Mouse (Mus musculus) liver, postnatal 0 days (tissue): ENCODE results near the gene Zfp85. TPM values are rescaled to one million over a fixed set of nuclear protein-coding genes. Genes with fewer than 3 reads are reported as not detected.
A peak's percentile ranks its signal among the peaks of the same experiment; 100 is the strongest.
"Not testable (repeated sequence)": the region's sequence is repeated elsewhere in the genome, so short reads cannot be mapped to it uniquely, and the experiment has no call there.

ENCODE experiments used
- ATAC-seq: fragments of 200-750 bp; cut with Nextera tagmentation; 2 replicates; pipeline ENCODE4 v1.8.0; 2017; ENCODE audit warnings: mild to moderate bottlenecking, moderate library complexity
- DNase-seq: peaks from one replicate; pipeline ENCODE4 v3.0.0-alpha.2; 2016
- H3K27ac ChIP-seq: fragments of 300-500 bp; sonication (generic); 2 replicates; pipeline ENCODE4 v1.5.1; 2014; ENCODE audit warnings: antibody characterized with exemption, moderate library complexity, mild to moderate bottlenecking, low read depth
- H3K27me3 ChIP-seq: fragments of 300-500 bp; sonication (generic); 2 replicates; pipeline ENCODE4 v1.6.1; 2014; ENCODE audit warnings: low read length, control low read depth, mixed read lengths; ENCODE audit not compliant: insufficient read depth
- H3K36me3 ChIP-seq: fragments of 300-500 bp; sonication (generic); replicated peaks from 2 replicates; pipeline ENCODE4 v1.6.1; 2014; ENCODE audit warnings: mild to moderate bottlenecking, control low read depth, low read length, moderate library complexity, mixed read lengths; ENCODE audit not compliant: insufficient read depth
- H3K4me1 ChIP-seq: fragments of 300-500 bp; sonication (generic); 2 replicates; pipeline ENCODE4 v1.6.1; 2014; ENCODE audit warnings: antibody characterized with exemption, mild to moderate bottlenecking, control low read depth; ENCODE audit not compliant: insufficient read depth
- H3K4me2 ChIP-seq: fragments of 300-500 bp; sonication (generic); 2 replicates; pipeline ENCODE4 v1.6.1; 2014; ENCODE audit warnings: low read depth, mild to moderate bottlenecking, low read length, moderate library complexity, mixed read lengths
- H3K4me3 ChIP-seq: fragments of 300-500 bp; sonication (generic); 2 replicates; pipeline ENCODE4 v1.5.1; 2014; ENCODE audit warnings: low read depth, low read length
- H3K9ac ChIP-seq: fragments of 300-500 bp; sonication (generic); replicated peaks from 2 replicates; pipeline ENCODE4 v1.6.1; 2014; ENCODE audit warnings: mild to moderate bottlenecking, moderate library complexity
- H3K9me3 ChIP-seq: fragments of 300-500 bp; sonication (generic); 2 replicates; pipeline ENCODE4 v1.6.1; 2016; ENCODE audit warnings: mild to moderate bottlenecking, control low read depth, low read length, mixed read lengths
- CTCF ChIP-seq: sonication (generic); IDR thresholded peaks from 2 replicates; pipeline ENCODE4 v1.5.1; 2016; ENCODE audit warnings: antibody characterized with exemption, low read depth
- EP300 ChIP-seq: IDR thresholded peaks from 2 replicates; pipeline ENCODE4 v1.6.1; 2016; ENCODE audit warnings: antibody characterized with exemption, low read depth, mild to moderate bottlenecking
- WGBS: fragments of 180-500 bp; shearing (Covaris S2); extraction: QIAGEN DNeasy Blood & Tissue Kit; methylation state at CpG from one replicate; pipeline ENCODE4 v1.1.7; 2014; ENCODE audit not compliant: insufficient replicate concordance; 5-methylcytosine and 5-hydroxymethylcytosine counted together
- polyA plus RNA-seq: library from polyadenylated mRNA; unstranded; fragments of >200 nt; fragmentation: Nextera tagmentation; extraction: Ambion mirVana; gene quantifications from 2 replicates; pipeline ENCODE4 v1.2.1, GENCODE M21; 2015

Gene Zfp85
- polyA plus RNA-seq = 0.72 and 1.1 TPM in 2 replicates

DNA sequence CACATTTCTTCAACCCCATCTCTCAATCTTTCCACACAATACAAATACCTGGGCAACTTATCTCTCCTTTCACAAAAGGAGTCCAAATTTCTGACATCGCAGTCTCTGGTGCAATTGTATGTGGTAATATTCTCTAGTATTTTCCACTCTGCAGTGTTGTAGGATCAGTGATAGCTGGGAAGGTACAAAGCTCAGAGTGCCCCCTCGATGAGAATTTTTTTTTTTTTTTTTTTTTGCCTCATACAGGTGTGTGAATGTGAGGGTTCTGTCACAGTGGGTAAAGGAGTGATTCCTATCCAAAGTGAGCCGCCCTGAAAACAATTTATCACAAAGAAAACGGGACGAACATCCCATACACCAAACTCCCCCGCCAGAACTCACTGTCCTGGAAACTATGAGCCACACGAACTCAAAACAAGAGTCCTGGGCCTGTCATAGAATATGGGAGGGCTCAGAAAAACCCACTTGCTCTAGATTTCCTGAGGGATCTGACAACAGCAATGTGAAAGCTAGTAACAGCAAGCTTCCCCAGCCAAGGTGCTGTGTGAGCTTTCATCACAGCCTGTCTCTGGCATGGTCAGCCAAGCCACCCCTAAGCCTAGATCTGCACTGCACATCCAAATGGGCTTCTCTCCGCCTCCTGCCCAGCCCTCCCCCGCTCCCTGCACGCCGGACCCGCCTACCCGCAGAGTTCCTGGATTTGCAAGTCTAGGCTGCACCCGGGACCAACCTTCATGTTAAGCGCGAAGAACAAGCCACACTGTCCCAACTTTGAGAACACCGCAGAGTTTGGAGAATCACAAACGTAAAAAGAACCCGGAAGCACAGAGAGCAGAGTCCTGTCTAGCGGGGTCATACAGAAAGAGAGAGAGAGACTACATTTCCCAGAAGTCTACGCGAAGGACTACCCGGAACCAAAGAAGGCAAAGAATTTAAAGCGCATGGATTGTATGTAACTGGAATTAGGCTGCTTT is at the start of gene Zfp85:
Zfp85 (minus strand) TSS at position 896 of the 974 bp plus-strand sequence.
- Histone ChIP-seq H3K36me3 (no peaks in the 10 kb centered on the region), H3K4me1 (no peaks in the 10 kb centered on the region), H3K27me3 (no peaks in the 10 kb centered on the region), H3K4me3 (peak within 1 kb of the TSS; percentile 64), H3K27ac (peak within 1 kb of the TSS; percentile 78), H3K9ac (peak within 1 kb of the TSS; percentile 55), H3K9me3 (no peaks in the 10 kb centered on the region; the same call in 1 of the 2 replicates), H3K4me2 (peak within 1 kb of the TSS; percentile 68)
- DNase-seq (peak; percentile 72), ATAC-seq (peak; percentile 93)
- WGBS = 6% methylated on average over 24 of the region's 24 CpGs
- no peak for TF ChIP-seq CTCF
- TF ChIP-seq EP300 = no peak

DNA sequence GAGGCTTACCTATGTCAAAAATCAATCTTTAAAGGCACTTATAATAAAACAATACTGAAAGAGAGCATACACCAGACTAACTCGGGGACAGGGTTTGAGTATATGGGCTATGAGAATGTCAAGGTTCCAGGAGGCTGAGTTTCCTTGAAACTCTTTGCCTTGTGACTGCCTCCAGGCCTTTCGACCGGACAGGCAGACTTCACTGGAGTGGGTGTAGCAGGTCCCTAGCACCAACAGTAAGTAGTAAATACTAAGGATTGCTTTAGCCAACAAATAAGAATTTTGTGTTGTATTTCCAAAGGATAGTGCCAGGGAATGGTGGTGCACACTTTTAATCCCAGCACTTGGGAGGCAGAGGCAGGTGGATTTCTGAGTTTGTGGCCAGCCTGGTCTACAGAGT is 44.1 kb upstream of the Zfp85 start:
- not testable (repeated sequence) for H3K9ac ChIP-seq, H3K4me3 ChIP-seq, H3K4me1 ChIP-seq, H3K4me2 ChIP-seq, H3K27me3 ChIP-seq, H3K36me3 ChIP-seq, ATAC-seq, H3K9me3 ChIP-seq, H3K27ac ChIP-seq, DNase-seq
- 75% methylated on average over 3 of the region's 3 CpGs for WGBS

DNA sequence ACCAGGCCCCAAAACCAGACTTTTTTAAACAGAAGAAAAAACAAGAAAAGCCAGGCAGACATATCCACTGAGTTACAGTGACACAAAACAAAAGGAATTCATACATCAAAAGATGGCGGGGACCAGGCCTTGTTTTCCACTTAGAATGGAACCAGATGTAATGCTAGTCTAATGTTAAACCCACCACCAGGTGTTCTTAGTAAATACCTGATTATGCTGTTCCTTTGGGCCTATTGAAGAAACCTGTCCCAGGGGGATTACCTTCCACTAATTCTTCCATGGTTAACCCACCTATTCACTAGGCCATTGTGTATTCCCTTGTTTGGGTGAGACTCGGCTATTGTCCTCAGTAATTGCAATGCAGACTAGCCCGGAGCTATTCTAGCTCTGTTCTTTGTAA is 43.6 kb upstream of the Zfp85 start:
- no peaks in the 10 kb centered on the region for H3K4me1 ChIP-seq

DNA sequence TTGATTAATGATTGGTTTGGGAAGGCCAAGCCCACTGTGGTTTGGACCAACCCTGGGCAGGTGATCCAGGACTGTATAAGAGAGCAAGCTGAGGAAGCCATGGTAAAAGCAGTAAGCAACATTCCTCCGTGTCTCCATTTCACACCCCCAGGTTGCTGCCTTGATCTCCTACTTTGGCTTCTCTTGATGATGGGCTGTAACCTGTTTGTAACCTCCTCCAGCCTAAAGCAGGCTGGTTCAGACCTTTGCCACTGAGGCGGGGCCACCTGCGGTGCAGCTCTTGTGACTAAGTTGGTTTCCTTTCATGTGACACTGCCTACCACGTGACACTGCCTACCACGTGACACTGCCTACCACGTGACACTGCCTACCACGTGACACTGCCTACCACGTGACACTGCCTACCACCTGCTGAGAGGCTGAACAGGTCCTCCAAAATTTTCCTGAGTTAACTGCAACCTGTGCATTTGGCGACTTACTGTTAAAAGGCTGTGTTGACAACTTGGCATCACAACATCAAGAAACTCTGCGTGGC is 37.0 kb upstream of the Zfp85 start:
- Histone ChIP-seq H3K36me3 (no peaks in the 10 kb centered on the region), H3K9ac (no peak overlapping the region), H3K4me3 (no peak overlapping the region), H3K4me2 (no peak overlapping the region), H3K27me3 (no peaks in the 10 kb centered on the region), H3K9me3 (no peaks in the 10 kb centered on the region), H3K27ac (no peak overlapping the region), H3K4me1 (no peaks in the 10 kb centered on the region)
- WGBS = 83% methylated on average over 10 of the region's 10 CpGs
- TF ChIP-seq EP300 (no peak), CTCF (no peak)
- ATAC-seq = no peak
- DNase-seq = no peak

More for the DNA sequence above, 43.6 kb upstream of the Zfp85 start:
- TF ChIP-seq CTCF = no peak
- TF ChIP-seq EP300 = no peak
- DNase-seq = no peak
- no peaks in the 10 kb centered on the region for H3K9me3 ChIP-seq
- no peaks in the 10 kb centered on the region for H3K36me3 ChIP-seq
- H3K4me2 ChIP-seq = no peak overlapping the region
- H3K4me3 ChIP-seq = no peak overlapping the region
- no peaks in the 10 kb centered on the region for H3K27me3 ChIP-seq
- ATAC-seq = no peak
- H3K27ac ChIP-seq = no peak overlapping the region
- 83% methylated on average over 3 of the region's 3 CpGs for WGBS
- H3K9ac ChIP-seq = no peak overlapping the region

DNA sequence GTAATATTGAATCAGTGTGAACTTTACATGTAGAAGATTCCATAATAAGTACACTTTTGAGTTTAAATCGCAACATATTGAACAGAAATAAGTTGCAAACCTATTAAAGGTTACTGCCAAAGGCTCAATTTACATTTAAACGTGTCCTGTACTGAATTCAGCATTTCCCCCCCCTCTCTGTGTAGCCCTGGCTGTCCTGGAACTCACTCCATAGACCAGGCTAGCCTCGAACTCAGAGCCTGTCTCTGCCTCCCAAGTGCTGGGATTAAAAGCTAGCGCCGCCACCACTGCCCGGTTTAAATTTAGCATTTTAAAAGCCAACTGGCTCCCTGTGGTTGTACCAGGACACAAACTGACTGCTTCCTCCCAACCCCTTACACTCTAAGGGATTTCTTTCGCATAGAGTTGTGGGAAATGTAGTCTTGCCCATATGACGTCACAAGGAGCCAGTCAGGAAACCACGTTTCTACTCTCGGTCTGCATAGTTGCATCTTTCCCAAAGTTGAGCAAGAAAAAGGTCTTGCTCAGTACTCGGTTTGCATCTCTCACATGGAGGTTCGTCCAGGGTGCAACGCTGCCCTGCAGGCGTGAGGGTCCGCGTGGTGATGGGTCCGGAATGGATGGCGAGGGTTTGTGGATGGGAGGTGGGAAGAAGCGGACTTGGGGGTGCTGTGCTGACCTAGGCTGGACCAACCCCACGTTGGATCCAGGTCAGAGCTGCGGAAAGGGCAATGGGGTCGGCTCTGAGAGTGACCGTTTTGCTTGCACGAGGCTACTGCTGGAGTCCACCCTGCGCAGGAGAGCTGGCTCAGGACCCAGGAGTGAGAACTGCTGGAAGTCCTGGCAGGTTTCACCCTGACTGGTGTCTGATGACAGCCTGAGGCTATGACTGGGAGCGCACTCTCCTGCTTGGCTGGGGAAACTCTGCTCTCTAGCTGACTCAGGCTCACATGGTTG is 24.5 kb upstream of the Zfp85 start, which contains the start of gene Zfp493:
Zfp493 (plus strand) TSS at position 429 of the 957 bp plus-strand sequence.
- DNase-seq = peak; percentile 35
- Histone ChIP-seq H3K27me3 (no peaks in the 10 kb centered on the region), H3K9me3 (no peaks in the 10 kb centered on the region), H3K4me3 (peak within 1 kb of the TSS; percentile 72), H3K4me1 (peaks cover 7% of the 10 kb centered on the region; the same call in 1 of the 2 replicates), H3K9ac (peak within 1 kb of the TSS; percentile 64), H3K27ac (peak within 1 kb of the TSS; percentile 51; the same call in 1 of the 2 replicates), H3K36me3 (no peaks in the 10 kb centered on the region), H3K4me2 (peak within 1 kb of the TSS; percentile 92)
- WGBS = 6% methylated on average over 26 of the region's 26 CpGs
- TF ChIP-seq CTCF (no peak), EP300 (no peak)
- peak; percentile 93 for ATAC-seq
